Comparison of ENCODE assay signal across 14 mouse cellular contexts in the genomic region with DNA sequence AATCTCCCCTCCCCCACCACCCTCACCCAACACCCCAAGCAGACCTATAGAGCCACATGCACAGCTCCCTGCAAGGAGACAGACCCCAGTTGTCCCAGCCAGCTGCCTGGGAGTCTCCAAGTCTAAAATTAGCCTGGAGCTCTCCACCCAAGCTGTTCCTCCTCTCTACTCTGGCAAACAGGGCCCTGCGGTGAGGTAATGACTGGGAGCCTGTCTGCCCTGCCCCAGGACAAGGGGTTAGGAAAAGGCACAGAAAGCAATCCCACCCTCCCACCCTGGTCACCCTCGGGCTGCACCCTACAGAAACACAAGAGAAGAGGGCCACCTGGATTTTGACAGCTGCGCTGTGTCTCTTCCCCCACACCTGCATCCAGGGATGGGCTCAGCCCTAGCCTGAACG. TPM values are rescaled to one million over a fixed set of nuclear protein-coding genes. Genes with fewer than 3 reads are reported as not detected.
DNase-seq lines count a peak whose midpoint lies in the region; ATAC-seq and TF ChIP-seq lines count a peak whose summit lies in the region.
"Had no signal": no experiment of that assay in that cellular context is flagged by ENCODE, and none has a peak within 500 bp of the region (broad histone marks: within the 10 kb centered on the region; RNA-seq: fewer than 3 reads in every experiment).

No protein-coding gene starts in this region.

- peak overlapping the region; percentile 66 for H3K9ac ChIP-seq in heart, embryonic 13.5 days
- no peak overlapping the region for H3K9ac ChIP-seq in midbrain, embryonic 14.5 days (replicated peaks; ENCODE audit: low read length)

- no peak overlapping the region for H3ac ChIP-seq in myocyte (ENCODE audit: control insufficient read depth, insufficient read length)

- H3K4me2 ChIP-seq in heart, embryonic 13.5 days: peak overlapping the region; percentile 36
- peak overlapping the region; percentile 61 for H3K4me2 ChIP-seq in myocyte (ENCODE audit: low read depth)
- H3K4me2 ChIP-seq in midbrain, embryonic 14.5 days (ENCODE audit: low read length): no peak overlapping the region

- no peaks in the 10 kb centered on the region for H3K9me3 ChIP-seq in heart, embryonic 13.5 days
- no peaks in the 10 kb centered on the region for H3K9me3 ChIP-seq in midbrain, embryonic 14.5 days (ENCODE audit: control insufficient read depth, low read length)

- H3K4me3 ChIP-seq in gastrocnemius, adult 2 months: peak overlapping the region; percentile 37
- no peak overlapping the region for H3K4me3 ChIP-seq in heart, embryonic 13.5 days
- H3K4me3 ChIP-seq in myocyte: no peak overlapping the region
- H3K4me3 ChIP-seq in midbrain, embryonic 14.5 days (replicated peaks; ENCODE audit: low read depth, low read length): no peak overlapping the region
- H3K4me3 ChIP-seq: left cerebral cortex, adult 2 months had no signal

- peak; percentile 79; the same call in 1 of the 2 replicates for ATAC-seq in heart, embryonic 13.5 days (ENCODE audit: extremely low read depth, insufficient number of reproducible peaks, low FRiP score, low TSS enrichment)
- ATAC-seq in midbrain, embryonic 14.5 days (ENCODE audit: low FRiP score, low TSS enrichment): no peak

- WGBS in heart, embryonic 13.5 days: 24% methylated on average over 4 of the region's 4 CpGs
- 70% methylated on average over 4 of the region's 4 CpGs for WGBS in midbrain, embryonic 14.5 days

- H3K4me1 ChIP-seq in heart, embryonic 13.5 days: peaks cover 49% of the 10 kb centered on the region
- H3K4me1 ChIP-seq in midbrain, embryonic 14.5 days (ENCODE audit: control insufficient read depth, insufficient read depth, low read length): no peaks in the 10 kb centered on the region

- H3K79me2 ChIP-seq in myocyte (ENCODE audit: control insufficient read depth, insufficient read depth): no peaks in the 10 kb centered on the region

- H3K27me3 ChIP-seq in heart, embryonic 13.5 days (replicated peaks): no peaks in the 10 kb centered on the region
- H3K27me3 ChIP-seq in myocyte (ENCODE audit: control insufficient read depth, insufficient read depth, insufficient read length): no peaks in the 10 kb centered on the region
- no peaks in the 10 kb centered on the region for H3K27me3 ChIP-seq in midbrain, embryonic 14.5 days (ENCODE audit: control insufficient read depth, insufficient read depth, low read length)

- TF ChIP-seq POLR2A in myocyte (IDR thresholded peaks at IDR 0.05; ENCODE audit: insufficient read length, low read depth): no peak

- H3K27ac ChIP-seq in gastrocnemius, adult 2 months: peak overlapping the region; percentile 66
- peak overlapping the region; percentile 88 for H3K27ac ChIP-seq in heart, embryonic 13.5 days (replicated peaks)
- no peak overlapping the region for H3K27ac ChIP-seq in midbrain, embryonic 14.5 days (replicated peaks; ENCODE audit: low read depth, low read length)
- H3K27ac ChIP-seq: left cerebral cortex, adult 2 months had no signal

- intact Hi-C loops in gastrocnemius, adult 2 months (cut with DNase I): no loop called here

- TF ChIP-seq CTCF in gastrocnemius, adult 2 months (IDR thresholded peaks at IDR 0.05): no peak

- H3K36me3 ChIP-seq in heart, embryonic 13.5 days: no peaks in the 10 kb centered on the region
- H3K36me3 ChIP-seq in myocyte (ENCODE audit: control insufficient read depth, insufficient read depth): no peaks in the 10 kb centered on the region
- H3K36me3 ChIP-seq in midbrain, embryonic 14.5 days (ENCODE audit: control insufficient read depth, insufficient read depth, low read length): no peaks in the 10 kb centered on the region

- DNase-seq in lung, postnatal 10 days: peak; percentile 34
- no peak for DNase-seq in lung, adult 18-20 months
- peak; percentile 80 for DNase-seq in gastrocnemius, adult 2 months
- no peak for DNase-seq in testis, postnatal 10 days (ENCODE audit: low spot score)
- no peak for DNase-seq in midbrain, embryonic 14.5 days
- no peak for DNase-seq in cerebellum, postnatal 10 days
- DNase-seq: cerebellum, adult 2 months; right cerebral cortex, postnatal 25 days had no signal

TF ChIP-seq in myocyte, 11 proteins besides CTCF, POLR2A, EP300 and RAD21:
- TF ChIP-seq USF1 (IDR thresholded peaks at IDR 0.05; ENCODE audit: low read depth) (no peak), MYOD1 (IDR thresholded peaks at IDR 0.05; ENCODE audit: control insufficient read depth in 1 of 3, insufficient read length in 2 of 3, low read depth in 2 of 3) (peak; percentile 10 to 74 (median 59)), TCF12 (IDR thresholded peaks at IDR 0.05; ENCODE audit: insufficient read depth, poor library complexity, severe bottlenecking) (peak; percentile 67), MYOG (IDR thresholded peaks at IDR 0.05; ENCODE audit: control insufficient read depth in 1 of 3, insufficient read depth in 1 of 3, insufficient read length in 2 of 3, low read depth in 2 of 3) (peak; percentile 9 to 85 (median 42))
TF ChIP-seq in myocyte: peak in this region for 3.

RNA-seq across cellular contexts. Expression of a gene that starts 19.3 kb away (rescaled TPM):
- total RNA-seq in gastrocnemius, adult 2 months (2021): not detected
- polyA plus RNA-seq in heart, embryonic 13.5 days (2015; fragmentation: Nextera tagmentation; extraction: Ambion mirVana): 0.23 TPM in 1 of 2 replicates, not detected in the other
- 0.06 TPM for polyA plus RNA-seq in myocyte (2012; fragmentation: generic; extraction: Trizol)
- polyA plus RNA-seq in midbrain, embryonic 14.5 days (2014; fragmentation: Nextera tagmentation; extraction: Ambion mirVana): 0.20 TPM in 1 of 2 replicates, not detected in the other
- total RNA-seq: adrenal gland, postnatal 14 days; left cerebral cortex, adult 2 months had no signal
- polyA plus RNA-seq: forebrain, embryonic 11.5 days; lung, embryonic 16.5 days had no signal

RNA-seq across cellular contexts. Expression of a gene that starts 19.5 kb away (rescaled TPM):
- total RNA-seq in gastrocnemius, adult 2 months (2021): under 1 TPM; 0.78 to 0.89 TPM
- polyA plus RNA-seq in heart, embryonic 13.5 days (2015; fragmentation: Nextera tagmentation; extraction: Ambion mirVana): 0.31 and 0.37 TPM in 2 replicates
- 0.10 TPM for polyA plus RNA-seq in myocyte (2012; fragmentation: generic; extraction: Trizol)
- polyA plus RNA-seq in midbrain, embryonic 14.5 days (2014; fragmentation: Nextera tagmentation; extraction: Ambion mirVana): 0.15 TPM in 1 of 2 replicates, not detected in the other
- polyA plus RNA-seq: forebrain, embryonic 11.5 days had no signal

Comparison
In these comparisons a context has a peak if more than half of its experiments do, and no peak if none do; other contexts are left out.
1. DNase-seq: peak in lung, postnatal 10 days (single experiment) and gastrocnemius, adult 2 months (single experiment); none in lung, adult 18-20 months (0 of 2), testis, postnatal 10 days (single experiment), midbrain, embryonic 14.5 days (single experiment) and cerebellum, postnatal 10 days (0 of 2).